Mouse (Mus musculus) lung, embryonic 16.5 days (tissue): ENCODE data around the gene Bmp2k. TPM values are rescaled to one million over a fixed set of nuclear protein-coding genes. Genes with fewer than 3 reads are reported as not detected.
A peak's percentile ranks its signal among the peaks of the same experiment; 100 is the strongest.

ENCODE experiments used
- ATAC-seq: fragments of 200-750 bp; cut with Nextera tagmentation; 2 replicates; pipeline ENCODE4 v1.8.0; 2017; ENCODE audit warnings: low read depth, mild to moderate bottlenecking, moderate library complexity
- H3K27ac ChIP-seq: fragments of 300-500 bp; sonication (generic); 2 replicates; pipeline ENCODE4 v1.5.1; 2014; ENCODE audit warnings: mild to moderate bottlenecking, control low read depth, low read length
- H3K27me3 ChIP-seq: fragments of 300-500 bp; sonication (generic); 2 replicates; pipeline ENCODE4 v1.6.1; 2014; ENCODE audit warnings: low read depth, low read length, mixed read lengths; ENCODE audit not compliant: control insufficient read depth, insufficient read depth
- H3K36me3 ChIP-seq: fragments of 300-500 bp; sonication (generic); 2 replicates; pipeline ENCODE4 v1.6.1; 2014; ENCODE audit warnings: low read length; ENCODE audit not compliant: control insufficient read depth, insufficient read depth
- H3K4me1 ChIP-seq: fragments of 300-500 bp; sonication (generic); replicated peaks from 2 replicates; pipeline ENCODE4 v1.6.1; 2014; ENCODE audit warnings: low read length, mixed read lengths; ENCODE audit not compliant: control insufficient read depth, insufficient read depth
- H3K4me2 ChIP-seq: fragments of 300-500 bp; sonication (generic); 2 replicates; pipeline ENCODE4 v1.6.1; 2014; ENCODE audit warnings: low read depth, low read length, control low read depth
- H3K4me3 ChIP-seq: fragments of 300-500 bp; sonication (generic); 2 replicates; pipeline ENCODE4 v1.5.1; 2014; ENCODE audit warnings: mild to moderate bottlenecking, low read length, control low read depth
- H3K9ac ChIP-seq: fragments of 300-500 bp; sonication (generic); 2 replicates; pipeline ENCODE4 v1.6.1; 2014; ENCODE audit warnings: low read length, control low read depth
- H3K9me3 ChIP-seq: fragments of 300-500 bp; sonication (generic); 2 replicates; pipeline ENCODE4 v1.6.1; 2016; ENCODE audit warnings: low read length; ENCODE audit not compliant: control insufficient read depth
- WGBS: fragments of 180-500 bp; shearing (Covaris S2); extraction: QIAGEN DNeasy Blood & Tissue Kit; methylation state at CpG from one replicate; pipeline ENCODE4 v1.1.7; 2014; 5-methylcytosine and 5-hydroxymethylcytosine counted together
- polyA plus RNA-seq: library from polyadenylated mRNA; unstranded; fragments of >200 nt; fragmentation: Nextera tagmentation; extraction: Ambion mirVana; gene quantifications from 2 replicates; pipeline ENCODE4 v1.2.1, GENCODE M21; 2015

Gene Bmp2k
- polyA plus RNA-seq, 1 experiment from 2014 or later, result 11.5 TPM

GRCm38 (mm10) chr5:96969705-96970471, 27.6 kb upstream of the Bmp2k start:
- no peaks in the 10 kb centered on the region for H3K36me3 ChIP-seq
- 62% methylated on average over 7 of the region's 7 CpGs for WGBS
- H3K9ac ChIP-seq, result no peak overlapping the region
- H3K4me3 ChIP-seq, result no peak overlapping the region
- H3K4me1 ChIP-seq, result no peaks in the 10 kb centered on the region
- H3K9me3 ChIP-seq, result no peaks in the 10 kb centered on the region
- H3K4me2 ChIP-seq, result no peak overlapping the region
- no peak for ATAC-seq
- no peaks in the 10 kb centered on the region for H3K27me3 ChIP-seq
- no peak overlapping the region for H3K27ac ChIP-seq

GRCm38 (mm10) chr5:96970472-96970848, 27.0 kb upstream of the Bmp2k start:
- no peaks in the 10 kb centered on the region for H3K36me3 ChIP-seq
- no peaks in the 10 kb centered on the region for H3K9me3 ChIP-seq
- no peak overlapping the region for H3K4me3 ChIP-seq
- no peak for ATAC-seq
- no peak overlapping the region for H3K9ac ChIP-seq
- H3K27ac ChIP-seq, result no peak overlapping the region
- H3K27me3 ChIP-seq, result no peaks in the 10 kb centered on the region
- H3K4me1 ChIP-seq, result no peaks in the 10 kb centered on the region
- no peak overlapping the region for H3K4me2 ChIP-seq

GRCm38 (mm10) chr5:96972474-96973130, 24.9 kb upstream of the Bmp2k start:
- ATAC-seq, result no peak
- no peaks in the 10 kb centered on the region for H3K36me3 ChIP-seq
- no peak overlapping the region for H3K4me2 ChIP-seq
- no peaks in the 10 kb centered on the region for H3K27me3 ChIP-seq
- H3K4me1 ChIP-seq, result no peaks in the 10 kb centered on the region
- H3K9me3 ChIP-seq, result no peaks in the 10 kb centered on the region
- H3K4me3 ChIP-seq, result no peak overlapping the region
- no peak overlapping the region for H3K27ac ChIP-seq
- WGBS, result 78% methylated on average over 5 of the region's 5 CpGs
- no peak overlapping the region for H3K9ac ChIP-seq

GRCm38 (mm10) chr5:96973714-96974113, 23.8 kb upstream of the Bmp2k start:
- H3K4me3 ChIP-seq, result no peak overlapping the region
- no peaks in the 10 kb centered on the region for H3K27me3 ChIP-seq
- no peaks in the 10 kb centered on the region for H3K36me3 ChIP-seq
- H3K27ac ChIP-seq, result no peak overlapping the region
- 35% methylated on average over 3 of the region's 3 CpGs for WGBS
- H3K9me3 ChIP-seq, result no peaks in the 10 kb centered on the region
- no peak overlapping the region for H3K9ac ChIP-seq
- no peak for ATAC-seq
- no peak overlapping the region for H3K4me2 ChIP-seq
- no peaks in the 10 kb centered on the region for H3K4me1 ChIP-seq

- peaks cover 5% of the 10 kb centered on the region for H3K4me1 ChIP-seq
- 18% methylated on average over 1 of the region's 1 CpGs for WGBS
Observed at GRCm38 (mm10) chr5:96974661-96975060, 22.8 kb upstream of the Bmp2k start.

GRCm38 (mm10) chr5:96975112-96975511, 22.4 kb upstream of the Bmp2k start:
- WGBS, result 77% methylated on average over 3 of the region's 3 CpGs
- H3K4me2 ChIP-seq, result no peak overlapping the region
- H3K36me3 ChIP-seq, result no peaks in the 10 kb centered on the region
- H3K9me3 ChIP-seq, result no peaks in the 10 kb centered on the region
- no peak overlapping the region for H3K9ac ChIP-seq
- no peaks in the 10 kb centered on the region for H3K27me3 ChIP-seq
- H3K4me3 ChIP-seq, result no peak overlapping the region
- H3K27ac ChIP-seq, result no peak overlapping the region
- ATAC-seq, result no peak
- peaks cover 8% of the 10 kb centered on the region for H3K4me1 ChIP-seq

More at GRCm38 (mm10) chr5:96974661-96975060, 22.8 kb upstream of the Bmp2k start:
- H3K9ac ChIP-seq, result no peak overlapping the region
- H3K4me3 ChIP-seq, result no peak overlapping the region
- ATAC-seq, result no peak
- H3K27ac ChIP-seq, result no peak overlapping the region
- H3K4me2 ChIP-seq, result no peak overlapping the region
- no peaks in the 10 kb centered on the region for H3K27me3 ChIP-seq
- H3K9me3 ChIP-seq, result no peaks in the 10 kb centered on the region
- no peaks in the 10 kb centered on the region for H3K36me3 ChIP-seq

GRCm38 (mm10) chr5:96976150-96976549, 21.3 kb upstream of the Bmp2k start:
- Histone ChIP-seq H3K9me3 (no peaks in the 10 kb centered on the region), H3K27me3 (no peaks in the 10 kb centered on the region), H3K4me2 (no peak overlapping the region), H3K27ac (no peak overlapping the region), H3K4me1 (peaks cover 10% of the 10 kb centered on the region), H3K4me3 (no peak overlapping the region), H3K9ac (no peak overlapping the region), H3K36me3 (no peaks in the 10 kb centered on the region)
- no peak for ATAC-seq
- 85% methylated on average over 3 of the region's 3 CpGs for WGBS

GRCm38 (mm10) chr5:96979296-96980007, 18.0 kb upstream of the Bmp2k start:
- Histone ChIP-seq H3K27me3 (no peaks in the 10 kb centered on the region), H3K36me3 (no peaks in the 10 kb centered on the region), H3K9me3 (no peaks in the 10 kb centered on the region), H3K4me1 (peaks cover 14% of the 10 kb centered on the region), H3K4me2 (peak overlapping the region; percentile 43), H3K9ac (no peak overlapping the region), H3K4me3 (no peak overlapping the region; the same call in 1 of the 2 replicates), H3K27ac (0 out of 2 replicates have a peak overlapping the region, but pooled peaks have one; percentile 13)
- ATAC-seq, result peak; percentile 49; the same call in 1 of the 2 replicates
- WGBS, result 14% methylated on average over 13 of the region's 13 CpGs

- Histone ChIP-seq H3K27ac (no peak overlapping the region), H3K27me3 (no peaks in the 10 kb centered on the region), H3K4me3 (no peak overlapping the region; the same call in 1 of the 2 replicates), H3K4me2 (peak overlapping the region; percentile 43), H3K36me3 (no peaks in the 10 kb centered on the region), H3K9me3 (no peaks in the 10 kb centered on the region), H3K9ac (peak overlapping the region; percentile 20; the same call in 1 of the 2 replicates), H3K4me1 (peaks cover 14% of the 10 kb centered on the region)
- WGBS, result 17% methylated on average over 15 of the region's 15 CpGs
- no peak for ATAC-seq
Observed at GRCm38 (mm10) chr5:96980008-96980634, 17.4 kb upstream of the Bmp2k start.
